Mouse (Mus musculus) liver, adult 2 months (tissue): Measurements from ENCODE around the gene Foxj1. TPM values are rescaled to one million over a fixed set of nuclear protein-coding genes. Genes with fewer than 3 reads are reported as not detected.

Experiments used
- DNase-seq: peaks from one replicate; pipeline ENCODE4 v3.0.0-alpha.2; 2011; ENCODE audit warnings: low read depth, low spot score; ENCODE audit errors: extremely low read depth
- H3K27ac ChIP-seq: fragments of 200-500 bp; replicated peaks from 2 replicates; pipeline ENCODE4 v1.5.1; 2012; ENCODE audit warnings: low read depth, mild to moderate bottlenecking, control low read depth, inconsistent platforms, low read length; ENCODE audit not compliant: insufficient read depth
- H3K27me3 ChIP-seq: fragments of 200-500 bp; 2 replicates; pipeline ENCODE4 v1.6.1; 2012; ENCODE audit warnings: mild to moderate bottlenecking, moderate library complexity, low read length, inconsistent platforms; ENCODE audit not compliant: control insufficient read depth, insufficient read depth
- H3K36me3 ChIP-seq: fragments of 200-500 bp; 2 replicates; pipeline ENCODE4 v1.6.1; 2012; ENCODE audit warnings: low read length, inconsistent platforms; ENCODE audit not compliant: control insufficient read depth, insufficient read depth
- H3K4me1 ChIP-seq: fragments of 200-500 bp; 2 replicates; pipeline ENCODE4 v1.6.1; 2011; ENCODE audit warnings: low read length; ENCODE audit not compliant: control insufficient read depth, insufficient read depth
- H3K4me3 ChIP-seq: fragments of 200-500 bp; 2 replicates; pipeline ENCODE4 v1.5.1; 2011; ENCODE audit warnings: low read depth, mild to moderate bottlenecking, control low read depth, low read length, moderate library complexity; ENCODE audit not compliant: insufficient read depth
- H3K79me2 ChIP-seq: fragments of 200-500 bp; 2 replicates; pipeline ENCODE4 v1.6.1; 2012; ENCODE audit warnings: inconsistent platforms, mild to moderate bottlenecking, low read length, moderate library complexity; ENCODE audit not compliant: control insufficient read depth, insufficient read depth
- H3K9ac ChIP-seq: fragments of 200-500 bp; 2 replicates; pipeline ENCODE4 v1.6.1; 2012; ENCODE audit warnings: low read depth, mild to moderate bottlenecking, control low read depth, inconsistent platforms, low read length
- CTCF ChIP-seq: fragments of 200-500 bp; IDR thresholded peaks from 2 replicates; pipeline ENCODE4 v1.5.1; 2011; ENCODE audit warnings: low read depth, low read length, control low read depth
- POLR2A ChIP-seq: fragments of 200-500 bp; IDR thresholded peaks from 2 replicates; pipeline ENCODE4 v1.6.1; 2011; ENCODE audit warnings: low read length, control low read depth; ENCODE audit not compliant: insufficient read depth; ENCODE audit errors: extremely low read depth
- WGBS: fragments of 180-500 bp; shearing (Covaris S2); methylation state at CpG from one replicate; pipeline ENCODE4 v1.1.7; 2018; 5-methylcytosine and 5-hydroxymethylcytosine counted together
- polyA plus RNA-seq: library from polyadenylated mRNA; depleted of rRNA; stranded (reverse); fragments of >200 nt; gene quantifications from 2 replicates; pipeline ENCODE4 v1.2.3, GENCODE M21; 2012
- total RNA-seq: library from RNA; depleted of rRNA; stranded (reverse); fragments of >200 nt; gene quantifications from 2 replicates; pipeline ENCODE4 v1.2.3, GENCODE M21; 2014

Foxj1 gene
- total and polyA plus RNA-seq, 2 experiments: 0.09 to 0.21 TPM

GRCm38 (mm10) chr11:116371894-116372450 lies 36.8 kb upstream of the Foxj1 start:
- no peak overlapping the region for H3K27ac ChIP-seq
- WGBS: 83% methylated on average over 4 of the region's 4 CpGs

GRCm38 (mm10) chr11:116369633-116370032 lies 34.4 kb upstream of the Foxj1 start:
- H3K27ac ChIP-seq: no peak overlapping the region
- H3K79me2 ChIP-seq: no peaks in the 10 kb centered on the region
- WGBS: 50% methylated on average over 5 of the region's 5 CpGs
- no peaks in the 10 kb centered on the region for H3K27me3 ChIP-seq
- H3K4me3 ChIP-seq: no peak overlapping the region
- no peaks in the 10 kb centered on the region for H3K36me3 ChIP-seq
- TF ChIP-seq POLR2A: no peak
- TF ChIP-seq CTCF: no peak
- no peak overlapping the region for H3K9ac ChIP-seq
- no peak for DNase-seq
- H3K4me1 ChIP-seq: no peaks in the 10 kb centered on the region

More at GRCm38 (mm10) chr11:116371894-116372450, 36.8 kb upstream of the Foxj1 start:
- H3K79me2 ChIP-seq: no peaks in the 10 kb centered on the region
- no peak overlapping the region for H3K4me3 ChIP-seq
- TF ChIP-seq CTCF (no peak), POLR2A (no peak)
- H3K36me3 ChIP-seq: no peaks in the 10 kb centered on the region
- no peak overlapping the region for H3K9ac ChIP-seq
- H3K4me1 ChIP-seq: no peaks in the 10 kb centered on the region
- H3K27me3 ChIP-seq: no peaks in the 10 kb centered on the region
- DNase-seq: no peak

GRCm38 (mm10) chr11:116369051-116369450 lies 33.9 kb upstream of the Foxj1 start:
- 91% methylated on average over 14 of the region's 14 CpGs for WGBS
- TF ChIP-seq CTCF: no peak
- TF ChIP-seq POLR2A: no peak
- DNase-seq: no peak

GRCm38 (mm10) chr11:116368116-116368515 lies 32.9 kb upstream of the Foxj1 start:
- TF ChIP-seq POLR2A: no peak
- TF ChIP-seq CTCF: peak; percentile 94
- Histone ChIP-seq H3K4me3 (no peak overlapping the region), H3K36me3 (no peaks in the 10 kb centered on the region), H3K9ac (no peak overlapping the region), H3K4me1 (no peaks in the 10 kb centered on the region), H3K27ac (no peak overlapping the region), H3K79me2 (no peaks in the 10 kb centered on the region), H3K27me3 (no peaks in the 10 kb centered on the region)
- WGBS: 26% methylated on average over 9 of the region's 9 CpGs
- DNase-seq: peak; percentile 78

More at GRCm38 (mm10) chr11:116369051-116369450, 33.9 kb upstream of the Foxj1 start:
- Histone ChIP-seq H3K36me3 (no peaks in the 10 kb centered on the region), H3K4me1 (no peaks in the 10 kb centered on the region), H3K27ac (no peak overlapping the region), H3K9ac (no peak overlapping the region), H3K79me2 (no peaks in the 10 kb centered on the region), H3K27me3 (no peaks in the 10 kb centered on the region), H3K4me3 (no peak overlapping the region)

- H3K79me2 ChIP-seq: no peaks in the 10 kb centered on the region
- no peaks in the 10 kb centered on the region for H3K4me1 ChIP-seq
- no peaks in the 10 kb centered on the region for H3K27me3 ChIP-seq
- no peak for DNase-seq
- 97% methylated on average over 1 of the region's 1 CpGs for WGBS
- H3K27ac ChIP-seq: no peak overlapping the region
- H3K4me3 ChIP-seq: no peak overlapping the region
- TF ChIP-seq POLR2A (no peak), CTCF (no peak)
- H3K36me3 ChIP-seq: no peaks in the 10 kb centered on the region
- H3K9ac ChIP-seq: no peak overlapping the region
Observed at GRCm38 (mm10) chr11:116366647-116367046, 31.4 kb upstream of the Foxj1 start.

- Histone ChIP-seq H3K27ac (no peak overlapping the region), H3K4me1 (no peaks in the 10 kb centered on the region)
- DNase-seq: no peak
Observed at GRCm38 (mm10) chr11:116366124-116366523, 30.9 kb upstream of the Foxj1 start.

More at GRCm38 (mm10) chr11:116366124-116366523, 30.9 kb upstream of the Foxj1 start:
- no peaks in the 10 kb centered on the region for H3K79me2 ChIP-seq
- H3K4me3 ChIP-seq: no peak overlapping the region
- WGBS: 94% methylated on average over 2 of the region's 2 CpGs
- H3K36me3 ChIP-seq: no peaks in the 10 kb centered on the region
- H3K9ac ChIP-seq: no peak overlapping the region
- no peak for TF ChIP-seq CTCF
- TF ChIP-seq POLR2A: no peak
- no peaks in the 10 kb centered on the region for H3K27me3 ChIP-seq
